Mouse (Mus musculus): ENCODE measurements around the gene Hoxd3. TPM values are rescaled to one million over a fixed set of nuclear protein-coding genes. Genes with fewer than 3 reads are reported as not detected.

Gene Hoxd3
- polyA plus RNA-seq, 1 experiment = 0.54 TPM

DNA sequence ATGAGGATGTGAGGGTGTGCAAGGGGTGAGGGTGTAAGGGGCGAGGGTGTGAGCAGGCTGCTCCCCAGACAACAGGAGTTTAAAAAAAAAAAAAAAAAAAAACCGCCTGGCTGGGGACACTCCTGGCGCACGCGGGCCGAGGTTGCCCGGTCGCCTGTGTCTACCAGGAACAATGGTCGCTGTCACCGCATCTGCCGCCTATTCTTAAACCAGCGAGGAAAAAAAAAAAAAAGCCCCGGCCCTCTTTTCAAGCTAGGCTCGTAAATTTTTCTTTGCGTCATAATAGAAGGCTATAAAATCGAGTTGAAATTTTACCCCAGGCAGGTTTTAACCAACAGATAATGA is 21.6 kb downstream of the Hoxd3 start:
- H3K4me1 ChIP-seq (replicated peaks; ENCODE audit: control insufficient read depth, insufficient read depth, low read length) = no peaks in the 10 kb centered on the region
- no peak overlapping the region for H3K27ac ChIP-seq (ENCODE audit: control insufficient read depth, insufficient read depth, low read length)
- 4% methylated on average over 16 of the region's 16 CpGs for WGBS
- peaks cover 16% of the 10 kb centered on the region for H3K27me3 ChIP-seq (ENCODE audit: control insufficient read depth, insufficient read depth, low read length)
- H3K4me3 ChIP-seq (ENCODE audit: control insufficient read depth, insufficient read depth, low read length) = no peak overlapping the region
- H3K36me3 ChIP-seq (ENCODE audit: control insufficient read depth, insufficient read depth, low read length) = no peaks in the 10 kb centered on the region
- no peak for DNase-seq
- TF ChIP-seq CTCF (IDR thresholded peaks at IDR 0.05; ENCODE audit: borderline replicate concordance, control insufficient read depth, extremely low read depth, insufficient read depth, low read length, poor library complexity) (no peak), POLR2A (IDR thresholded peaks at IDR 0.05; ENCODE audit: control insufficient read depth, extremely low read depth, insufficient read depth, low read length, poor library complexity) (no peak)

DNA sequence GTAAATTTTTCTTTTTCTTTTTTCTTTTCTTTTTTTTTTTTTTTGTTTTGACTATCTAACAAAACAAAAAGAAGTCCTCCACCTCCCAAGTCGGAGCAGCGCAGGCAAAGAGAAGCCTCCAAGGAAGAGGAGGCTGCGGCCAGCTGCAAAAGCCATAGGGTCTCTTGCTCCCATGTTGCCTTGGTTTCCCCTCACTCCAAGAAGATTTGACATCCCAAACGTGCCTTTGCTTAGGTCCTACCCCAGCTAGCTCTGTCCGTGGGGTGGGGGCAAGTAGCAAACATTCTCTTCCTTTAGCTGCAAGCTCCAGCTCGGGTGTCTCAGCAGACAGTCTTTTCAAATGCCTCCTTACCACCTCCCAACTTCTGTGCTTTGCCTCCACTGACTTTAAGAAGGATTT is 22.0 kb downstream of the Hoxd3 start:
- Histone ChIP-seq H3K27ac (ENCODE audit: control insufficient read depth, insufficient read depth, low read length) (no peak overlapping the region), H3K36me3 (ENCODE audit: control insufficient read depth, insufficient read depth, low read length) (no peaks in the 10 kb centered on the region), H3K4me1 (replicated peaks; ENCODE audit: control insufficient read depth, insufficient read depth, low read length) (no peaks in the 10 kb centered on the region), H3K4me3 (ENCODE audit: control insufficient read depth, insufficient read depth, low read length) (no peak overlapping the region), H3K27me3 (ENCODE audit: control insufficient read depth, insufficient read depth, low read length) (peaks cover 20% of the 10 kb centered on the region)
- no peak for DNase-seq
- TF ChIP-seq POLR2A (IDR thresholded peaks at IDR 0.05; ENCODE audit: control insufficient read depth, extremely low read depth, insufficient read depth, low read length, poor library complexity) (no peak), CTCF (IDR thresholded peaks at IDR 0.05; ENCODE audit: borderline replicate concordance, control insufficient read depth, extremely low read depth, insufficient read depth, low read length, poor library complexity) (no peak)
- WGBS = 9% methylated on average over 6 of the region's 6 CpGs

DNA sequence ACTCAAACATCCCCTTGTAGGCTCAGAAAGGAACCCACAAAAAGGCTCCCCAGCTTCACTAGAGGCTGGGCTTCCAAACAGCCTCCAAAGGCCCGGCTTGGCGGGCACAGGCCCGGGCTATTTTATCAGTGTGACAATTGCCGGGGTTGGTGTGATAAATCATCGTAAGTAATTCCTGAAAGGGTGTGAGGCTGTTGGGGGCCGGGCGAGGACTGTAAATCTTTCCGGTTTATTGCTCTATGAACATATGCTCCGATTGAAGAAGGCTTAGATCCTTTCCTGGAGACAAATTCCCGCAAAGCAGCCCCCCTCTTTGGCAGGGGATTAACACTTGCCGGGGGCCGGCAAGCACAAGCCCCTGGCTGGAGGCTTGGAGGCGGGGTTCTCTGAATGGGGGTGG is 22.7 kb downstream of the Hoxd3 start:
- H3K4me1 ChIP-seq (replicated peaks; ENCODE audit: control insufficient read depth, insufficient read depth, low read length) = no peaks in the 10 kb centered on the region
- TF ChIP-seq CTCF (IDR thresholded peaks at IDR 0.05; ENCODE audit: borderline replicate concordance, control insufficient read depth, extremely low read depth, insufficient read depth, low read length, poor library complexity) (no peak), POLR2A (IDR thresholded peaks at IDR 0.05; ENCODE audit: control insufficient read depth, extremely low read depth, insufficient read depth, low read length, poor library complexity) (no peak)
- 13% methylated on average over 13 of the region's 13 CpGs for WGBS
- no peak for DNase-seq
- no peak overlapping the region for H3K4me3 ChIP-seq (ENCODE audit: control insufficient read depth, insufficient read depth, low read length)
- no peak overlapping the region for H3K27ac ChIP-seq (ENCODE audit: control insufficient read depth, insufficient read depth, low read length)
- H3K36me3 ChIP-seq (ENCODE audit: control insufficient read depth, insufficient read depth, low read length) = no peaks in the 10 kb centered on the region
- peaks cover 26% of the 10 kb centered on the region for H3K27me3 ChIP-seq (ENCODE audit: control insufficient read depth, insufficient read depth, low read length)

DNA sequence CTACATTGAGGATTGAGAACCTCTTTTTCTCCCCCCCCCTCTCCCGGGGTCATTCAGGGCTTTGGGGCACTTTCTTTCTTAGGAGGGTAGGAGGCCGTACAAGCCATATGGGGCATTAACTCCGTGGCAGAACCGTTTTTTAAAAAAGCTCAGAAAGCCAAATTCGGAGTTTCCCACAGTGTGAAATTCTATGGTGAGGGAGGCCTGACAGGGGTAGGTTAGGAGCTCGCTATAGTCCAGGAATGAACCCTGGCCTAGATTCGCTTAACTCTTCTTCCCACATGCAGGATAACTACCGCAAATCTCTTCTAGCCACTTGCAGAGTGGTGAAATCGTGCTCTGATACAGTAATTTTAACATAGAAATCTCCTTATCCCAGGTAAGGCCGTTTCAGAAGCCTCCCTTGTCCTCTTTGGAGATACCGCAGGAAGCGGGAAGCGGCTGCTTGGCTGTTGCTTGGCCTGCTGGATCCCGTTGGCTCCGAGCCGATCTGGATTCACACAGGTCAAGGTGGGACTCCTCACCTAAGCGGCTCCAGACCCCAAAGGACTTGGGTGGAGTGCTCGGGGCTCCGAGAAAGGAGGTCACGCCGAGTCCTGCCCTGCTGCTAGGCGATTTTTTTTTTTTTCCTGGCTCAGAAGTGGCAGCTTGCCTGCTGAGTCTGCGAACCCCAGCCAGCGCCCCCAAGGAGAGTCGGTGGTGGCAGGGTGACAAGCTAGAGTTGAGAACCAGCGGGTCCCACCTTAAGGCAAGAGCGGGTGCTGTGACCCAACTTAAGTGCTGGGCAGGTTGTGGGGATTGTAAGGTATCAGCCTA is 23.5 kb downstream of the Hoxd3 start:
- 23% methylated on average over 27 of the region's 27 CpGs for WGBS
- H3K27me3 ChIP-seq (ENCODE audit: control insufficient read depth, insufficient read depth, low read length) = peaks cover 32% of the 10 kb centered on the region
- H3K27ac ChIP-seq (ENCODE audit: control insufficient read depth, insufficient read depth, low read length) = no peak overlapping the region
- H3K36me3 ChIP-seq (ENCODE audit: control insufficient read depth, insufficient read depth, low read length) = no peaks in the 10 kb centered on the region
- H3K4me1 ChIP-seq (replicated peaks; ENCODE audit: control insufficient read depth, insufficient read depth, low read length) = no peaks in the 10 kb centered on the region
- no peak for DNase-seq
- TF ChIP-seq CTCF (IDR thresholded peaks at IDR 0.05; ENCODE audit: borderline replicate concordance, control insufficient read depth, extremely low read depth, insufficient read depth, low read length, poor library complexity) (no peak), POLR2A (IDR thresholded peaks at IDR 0.05; ENCODE audit: control insufficient read depth, extremely low read depth, insufficient read depth, low read length, poor library complexity) (no peak)
- no peak overlapping the region for H3K4me3 ChIP-seq (ENCODE audit: control insufficient read depth, insufficient read depth, low read length)

DNA sequence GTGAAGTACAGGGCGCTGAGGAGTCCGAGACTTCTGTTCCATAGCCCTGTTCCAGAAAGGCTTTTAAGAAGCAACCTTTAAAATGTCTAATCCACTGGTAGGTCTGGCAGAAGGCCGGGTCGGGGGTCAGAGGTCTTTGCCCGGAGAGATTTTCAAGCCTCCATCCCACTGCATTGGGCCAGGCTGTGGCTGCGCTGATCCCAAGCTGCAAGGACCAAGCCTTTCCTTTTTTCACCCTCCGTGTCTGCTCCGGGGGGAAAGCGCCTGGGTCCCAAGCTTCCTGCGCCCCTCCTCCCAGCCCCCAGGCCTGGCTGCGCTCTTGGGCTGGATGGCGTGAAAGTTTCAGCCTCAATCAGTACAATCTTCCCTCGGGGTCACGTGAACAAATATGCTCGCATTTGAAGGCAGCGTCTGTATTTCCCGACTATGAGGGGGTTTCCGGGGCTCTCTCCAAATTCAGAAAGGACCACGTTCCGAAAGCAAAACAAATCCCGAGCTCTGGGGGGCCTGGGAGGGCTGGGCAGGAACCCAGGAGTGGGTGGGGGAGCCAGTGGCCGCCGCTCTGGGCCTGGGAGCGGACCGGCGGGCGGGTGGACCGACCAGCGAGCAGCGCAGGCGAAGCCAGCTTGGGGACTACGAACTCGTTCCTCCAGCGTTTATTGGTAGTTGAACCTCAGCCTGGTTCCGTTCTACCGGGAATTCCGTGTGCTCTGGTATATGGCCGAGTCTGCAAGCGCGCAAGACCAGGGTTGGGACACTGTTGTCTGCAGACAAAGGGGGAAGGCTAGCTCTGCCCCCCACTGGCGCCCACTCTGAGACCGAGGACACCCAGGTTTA is 24.3 kb downstream of the Hoxd3 start:
- TF ChIP-seq CTCF (IDR thresholded peaks at IDR 0.05; ENCODE audit: borderline replicate concordance, control insufficient read depth, extremely low read depth, insufficient read depth, low read length, poor library complexity) (no peak), POLR2A (IDR thresholded peaks at IDR 0.05; ENCODE audit: control insufficient read depth, extremely low read depth, insufficient read depth, low read length, poor library complexity) (no peak)
- no peak overlapping the region for H3K27ac ChIP-seq (ENCODE audit: control insufficient read depth, insufficient read depth, low read length)
- no peak for DNase-seq
- H3K4me3 ChIP-seq (ENCODE audit: control insufficient read depth, insufficient read depth, low read length) = no peak overlapping the region
- 7% methylated on average over 42 of the region's 42 CpGs for WGBS
- H3K36me3 ChIP-seq (ENCODE audit: control insufficient read depth, insufficient read depth, low read length) = no peaks in the 10 kb centered on the region
- peaks cover 40% of the 10 kb centered on the region for H3K27me3 ChIP-seq (ENCODE audit: control insufficient read depth, insufficient read depth, low read length)
- no peaks in the 10 kb centered on the region for H3K4me1 ChIP-seq (replicated peaks; ENCODE audit: control insufficient read depth, insufficient read depth, low read length)

DNA sequence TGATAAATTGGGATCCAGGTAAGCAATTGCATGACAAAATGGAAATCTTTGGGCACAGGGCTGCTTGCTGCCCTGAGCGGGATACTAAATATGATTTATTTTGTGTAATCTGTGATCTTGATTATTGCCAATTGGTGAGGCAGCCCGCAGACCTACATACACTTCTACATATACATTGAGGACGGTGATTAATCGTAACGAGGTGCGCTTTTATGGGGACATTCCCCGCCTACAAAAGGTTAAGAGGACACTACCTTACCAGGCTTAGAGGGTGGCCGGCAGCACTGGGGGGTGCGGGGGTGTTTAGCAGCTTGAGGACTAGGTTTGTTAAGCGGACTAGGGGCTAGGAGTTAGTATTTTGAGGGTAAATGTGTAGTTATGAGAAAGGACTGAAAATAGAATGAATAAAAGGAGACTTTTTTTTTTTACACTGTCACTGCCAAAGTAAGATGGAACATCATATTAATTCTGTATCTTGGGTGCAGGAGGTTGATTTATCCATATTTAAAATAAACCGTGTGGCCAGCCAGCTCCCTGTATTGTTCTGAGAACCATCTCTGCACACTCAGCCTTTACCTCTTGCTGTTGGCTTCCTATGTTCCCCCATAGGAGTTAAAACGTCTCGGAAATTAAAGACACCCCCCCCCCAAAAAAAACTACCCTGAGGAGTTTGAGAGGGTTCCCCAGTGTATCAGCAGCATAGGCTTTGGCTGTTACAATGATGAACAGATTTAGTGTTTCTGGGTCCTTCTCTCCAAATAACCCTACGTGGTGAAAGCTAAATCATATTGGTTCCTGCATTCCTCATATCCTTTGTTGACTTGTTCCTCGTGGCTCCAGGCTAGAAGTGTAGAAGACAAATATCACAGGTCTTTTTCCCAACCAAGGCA is 25.2 kb downstream of the Hoxd3 start:
- no peaks in the 10 kb centered on the region for H3K4me1 ChIP-seq (replicated peaks; ENCODE audit: control insufficient read depth, insufficient read depth, low read length)
- TF ChIP-seq POLR2A (IDR thresholded peaks at IDR 0.05; ENCODE audit: control insufficient read depth, extremely low read depth, insufficient read depth, low read length, poor library complexity) (no peak), CTCF (IDR thresholded peaks at IDR 0.05; ENCODE audit: borderline replicate concordance, control insufficient read depth, extremely low read depth, insufficient read depth, low read length, poor library complexity) (no peak)
- no peaks in the 10 kb centered on the region for H3K36me3 ChIP-seq (ENCODE audit: control insufficient read depth, insufficient read depth, low read length)
- peaks cover 40% of the 10 kb centered on the region for H3K27me3 ChIP-seq (ENCODE audit: control insufficient read depth, insufficient read depth, low read length)
- H3K27ac ChIP-seq (ENCODE audit: control insufficient read depth, insufficient read depth, low read length) = no peak overlapping the region
- no peak for DNase-seq
- no peak overlapping the region for H3K4me3 ChIP-seq (ENCODE audit: control insufficient read depth, insufficient read depth, low read length)
- WGBS = 25% methylated on average over 15 of the region's 15 CpGs
